Mouse (Mus musculus) neural tube, embryonic 11.5 days (tissue): ENCODE data around the gene Ccdc81. TPM values are rescaled to one million over a fixed set of nuclear protein-coding genes. Genes with fewer than 3 reads are reported as not detected.

ENCODE experiments used
- ATAC-seq: fragments of 200-750 bp; cut with Nextera tagmentation; 2 replicates; pipeline ENCODE4 v1.8.0; 2017; ENCODE audit warnings: moderate number of reproducible peaks, mild to moderate bottlenecking, moderate TSS enrichment, moderate library complexity; ENCODE audit not compliant: insufficient read depth, low FRiP score, low TSS enrichment
- DNase-seq: peaks from one replicate; pipeline ENCODE4 v3.0.0-alpha.2; 2015; ENCODE audit warnings: low spot score
- H3K27ac ChIP-seq: fragments of 300-500 bp; sonication (generic); 2 replicates; pipeline ENCODE4 v1.5.1; 2014; ENCODE audit warnings: low read depth, mild to moderate bottlenecking, low read length
- H3K27me3 ChIP-seq: fragments of 300-500 bp; sonication (generic); 2 replicates; pipeline ENCODE4 v1.6.1; 2014; ENCODE audit warnings: mild to moderate bottlenecking, low read length, mixed read lengths; ENCODE audit not compliant: control insufficient read depth, insufficient read depth
- H3K36me3 ChIP-seq: fragments of 300-500 bp; sonication (generic); 2 replicates; pipeline ENCODE4 v1.6.1; 2014; ENCODE audit warnings: mild to moderate bottlenecking, low read length, moderate library complexity, mixed read lengths; ENCODE audit not compliant: control insufficient read depth, insufficient read depth
- H3K4me1 ChIP-seq: fragments of 300-500 bp; sonication (generic); 2 replicates; pipeline ENCODE4 v1.6.1; 2014; ENCODE audit warnings: low read length, mixed read lengths; ENCODE audit not compliant: control insufficient read depth, insufficient read depth
- H3K4me2 ChIP-seq: fragments of 300-500 bp; sonication (generic); 2 replicates; pipeline ENCODE4 v1.6.1; 2014; ENCODE audit warnings: low read depth, mild to moderate bottlenecking, moderate library complexity
- H3K4me3 ChIP-seq: fragments of 300-500 bp; sonication (generic); 2 replicates; pipeline ENCODE4 v1.5.1; 2014; ENCODE audit warnings: low read depth, low read length
- H3K9ac ChIP-seq: fragments of 300-500 bp; sonication (generic); 2 replicates; pipeline ENCODE4 v1.6.1; 2014; ENCODE audit warnings: mild to moderate bottlenecking, low read length
- H3K9me3 ChIP-seq: fragments of 300-500 bp; sonication (generic); 2 replicates; pipeline ENCODE4 v1.6.1; 2016; ENCODE audit warnings: low read length; ENCODE audit not compliant: control insufficient read depth
- WGBS: fragments of 180-500 bp; shearing (Covaris S2); extraction: QIAGEN DNeasy Blood & Tissue Kit; methylation state at CpG from one replicate; pipeline ENCODE4 v1.1.7; 2014; 5-methylcytosine and 5-hydroxymethylcytosine counted together
- polyA plus RNA-seq: library from polyadenylated mRNA; unstranded; fragments of >200 nt; fragmentation: Nextera tagmentation; extraction: Ambion mirVana; gene quantifications from 2 replicates; pipeline ENCODE4 v1.2.1, GENCODE M21; 2014

The Ccdc81 gene
- polyA plus RNA-seq, 1 experiment from 2014 or later: not detected

DNA sequence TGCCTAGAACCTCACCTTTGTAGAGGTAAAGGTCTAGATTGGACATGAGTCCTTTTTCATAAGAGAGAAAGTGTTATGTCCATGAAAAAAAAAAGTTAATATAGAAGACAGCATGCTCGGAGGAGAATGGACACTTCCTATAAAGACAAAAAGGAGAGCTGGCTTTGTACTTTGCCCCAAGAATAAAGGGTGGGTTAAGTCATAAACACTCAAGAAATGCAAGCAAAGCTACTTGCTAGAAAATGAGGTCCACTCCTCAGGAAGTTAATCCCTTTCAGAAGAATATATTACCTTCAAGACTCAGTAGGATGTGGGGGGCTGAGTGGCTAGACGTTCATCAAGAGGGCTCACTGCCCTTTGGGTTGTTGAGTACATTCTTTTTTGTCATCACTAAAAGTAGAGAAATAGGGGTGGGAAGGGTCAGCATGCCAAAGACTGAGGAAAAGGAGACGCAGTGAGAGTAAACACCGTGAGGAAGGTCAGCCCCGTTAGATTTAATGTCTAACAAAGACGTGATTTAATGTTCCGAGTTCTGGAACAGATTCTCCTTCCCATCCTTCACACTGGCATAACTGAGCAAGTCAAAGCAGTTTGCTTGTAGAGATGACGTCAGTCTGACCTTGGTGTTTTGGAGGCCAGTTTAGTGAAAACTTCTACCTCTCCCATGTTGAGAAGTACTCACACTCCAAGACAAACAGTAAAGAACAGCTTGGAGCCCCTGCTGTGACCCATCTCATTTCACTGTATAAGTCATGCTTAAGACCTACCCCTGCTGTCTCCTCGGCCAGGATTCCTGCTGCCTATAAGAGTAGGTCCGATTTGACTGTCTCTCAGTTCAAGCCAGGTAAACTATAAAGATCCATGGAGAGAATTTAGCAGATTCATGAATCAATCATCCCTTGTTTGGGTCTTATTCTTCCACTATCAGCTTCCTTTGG is 51.0 kb downstream of the Ccdc81 start:
- DNase-seq (no peak), ATAC-seq (no peak)
- Histone ChIP-seq H3K27me3 (no peaks in the 10 kb centered on the region), H3K36me3 (no peaks in the 10 kb centered on the region), H3K9me3 (no peaks in the 10 kb centered on the region), H3K9ac (no peak overlapping the region), H3K27ac (no peak overlapping the region), H3K4me3 (no peak overlapping the region), H3K4me1 (no peaks in the 10 kb centered on the region; the same call in 1 of the 2 replicates), H3K4me2 (no peak overlapping the region)
- 60% methylated on average over 10 of the region's 10 CpGs for WGBS

DNA sequence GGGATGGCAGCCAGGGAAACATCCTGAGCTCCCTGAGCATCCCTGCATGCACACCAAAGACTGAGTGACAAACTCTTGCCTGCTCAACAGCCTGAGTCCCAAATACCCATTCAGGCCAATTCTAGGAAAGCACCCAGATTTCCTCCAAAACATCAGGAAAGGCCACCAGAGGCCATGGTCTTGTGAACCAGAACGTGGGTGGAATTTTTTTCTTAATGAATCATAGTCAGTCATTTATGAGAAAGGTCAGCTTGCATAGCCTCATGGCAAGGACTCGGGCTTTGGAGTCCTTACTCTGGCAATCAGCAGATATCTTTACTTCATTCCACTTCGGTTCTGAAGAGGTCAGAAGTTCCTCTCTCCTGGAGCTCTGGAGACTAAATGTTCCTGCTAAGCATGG is 52.9 kb downstream of the Ccdc81 start:
- Histone ChIP-seq H3K9ac (no peak overlapping the region), H3K9me3 (no peaks in the 10 kb centered on the region), H3K4me3 (no peak overlapping the region), H3K4me1 (no peaks in the 10 kb centered on the region), H3K36me3 (no peaks in the 10 kb centered on the region), H3K27me3 (no peaks in the 10 kb centered on the region), H3K4me2 (no peak overlapping the region), H3K27ac (no peak overlapping the region)
- no peak for DNase-seq
- no peak for ATAC-seq
- WGBS: 78% methylated on average over 3 of the region's 3 CpGs

DNA sequence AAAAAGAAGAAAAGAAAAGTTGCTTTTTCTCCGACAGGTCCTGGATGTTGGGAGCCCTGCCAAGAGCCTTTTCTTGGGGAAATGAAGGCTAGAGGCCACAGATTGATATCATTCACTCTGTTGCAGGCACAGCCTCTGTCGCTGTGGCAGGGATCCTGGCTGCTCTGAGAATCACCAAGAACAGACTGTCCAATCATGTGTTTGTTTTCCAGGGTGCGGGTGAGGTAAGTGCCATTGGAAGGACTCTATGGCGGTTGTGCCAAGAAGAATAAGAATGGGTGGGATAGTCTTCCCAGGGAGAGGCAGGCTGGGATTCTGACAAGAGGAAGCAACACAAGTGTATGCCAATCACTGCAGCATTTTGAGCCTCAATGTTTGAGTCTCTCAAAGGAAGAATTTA is 57.8 kb downstream of the Ccdc81 start:
- no peaks in the 10 kb centered on the region for H3K9me3 ChIP-seq
- H3K36me3 ChIP-seq: no peaks in the 10 kb centered on the region
- DNase-seq (no peak), ATAC-seq (no peak)
- H3K27ac ChIP-seq: no peak overlapping the region
- H3K4me1 ChIP-seq: no peaks in the 10 kb centered on the region
- H3K4me2 ChIP-seq: no peak overlapping the region
- no peak overlapping the region for H3K9ac ChIP-seq
- H3K4me3 ChIP-seq: no peak overlapping the region
- WGBS: 82% methylated on average over 4 of the region's 4 CpGs
- no peaks in the 10 kb centered on the region for H3K27me3 ChIP-seq

DNA sequence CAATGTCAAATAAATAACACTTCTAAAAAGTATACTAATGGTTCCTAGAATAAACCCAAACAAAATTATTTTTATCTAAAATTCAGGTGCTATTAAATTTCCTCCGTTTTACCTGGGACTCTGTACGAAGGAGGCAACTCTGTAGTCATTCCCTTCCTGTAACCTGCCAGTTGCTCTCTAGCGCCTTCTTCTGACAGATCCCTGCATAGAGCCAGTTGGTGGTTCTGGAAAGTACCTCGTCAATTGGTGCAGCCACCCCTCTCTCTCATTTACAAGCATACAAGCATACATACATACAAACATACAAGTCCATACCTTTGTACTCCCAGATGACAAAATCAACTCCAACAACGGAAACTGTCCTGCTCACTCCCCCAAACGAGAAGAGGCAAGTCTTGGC is 59.9 kb downstream of the Ccdc81 start:
- no peak overlapping the region for H3K27ac ChIP-seq
- peak; percentile 37 for DNase-seq
- H3K36me3 ChIP-seq: no peaks in the 10 kb centered on the region
- no peak for ATAC-seq
- 34% methylated on average over 6 of the region's 6 CpGs for WGBS
- no peak overlapping the region for H3K4me2 ChIP-seq
- no peaks in the 10 kb centered on the region for H3K27me3 ChIP-seq
- H3K4me1 ChIP-seq: no peaks in the 10 kb centered on the region
- H3K4me3 ChIP-seq: no peak overlapping the region
- no peak overlapping the region for H3K9ac ChIP-seq
- no peaks in the 10 kb centered on the region for H3K9me3 ChIP-seq

DNA sequence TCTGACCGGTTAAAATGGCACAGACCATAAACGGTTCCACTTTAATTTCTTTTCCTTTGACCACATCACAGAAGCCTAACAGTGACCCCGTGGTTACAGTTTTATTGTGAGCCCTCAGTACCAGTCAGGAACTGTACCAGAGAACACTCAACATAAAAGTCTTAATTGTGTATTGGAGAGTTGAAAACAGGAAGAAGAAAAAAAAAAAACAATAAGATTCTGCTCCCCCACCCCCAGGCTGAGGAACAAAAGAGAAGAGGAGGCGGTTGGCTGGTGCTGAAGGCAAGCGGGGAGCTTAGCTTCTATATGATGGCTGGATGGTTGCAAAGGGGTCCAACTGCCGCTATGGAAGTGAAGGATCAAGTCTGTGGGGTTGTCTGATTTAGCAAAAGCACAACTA is 60.3 kb downstream of the Ccdc81 start:
- H3K27ac ChIP-seq: no peak overlapping the region
- H3K9me3 ChIP-seq: no peaks in the 10 kb centered on the region
- no peak overlapping the region for H3K4me3 ChIP-seq
- H3K9ac ChIP-seq: no peak overlapping the region
- no peak overlapping the region for H3K4me2 ChIP-seq
- ATAC-seq (no peak), DNase-seq (no peak)
- no peaks in the 10 kb centered on the region for H3K4me1 ChIP-seq
- 66% methylated on average over 6 of the region's 6 CpGs for WGBS
- no peaks in the 10 kb centered on the region for H3K27me3 ChIP-seq
- H3K36me3 ChIP-seq: no peaks in the 10 kb centered on the region

DNA sequence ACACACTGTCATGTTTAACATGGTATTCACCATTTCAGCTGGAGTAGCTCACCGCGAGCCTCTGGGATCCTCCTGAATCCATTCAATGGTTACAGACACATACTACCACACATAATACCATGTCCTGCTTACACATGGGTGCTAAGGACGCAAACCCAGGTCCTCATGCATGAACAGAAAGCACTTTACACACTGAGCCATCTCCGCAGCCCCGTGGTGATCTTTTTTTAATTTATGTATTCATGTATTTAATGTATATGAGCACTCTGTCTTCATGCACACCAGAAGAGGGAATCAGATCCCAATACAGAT is 61.1 kb downstream of the Ccdc81 start:
- 95% methylated on average over 5 of the region's 5 CpGs for WGBS
- Histone ChIP-seq H3K4me1 (no peaks in the 10 kb centered on the region), H3K4me2 (no peak overlapping the region), H3K27me3 (no peaks in the 10 kb centered on the region), H3K9me3 (no peaks in the 10 kb centered on the region), H3K27ac (no peak overlapping the region), H3K36me3 (no peaks in the 10 kb centered on the region), H3K4me3 (no peak overlapping the region), H3K9ac (no peak overlapping the region)
- ATAC-seq (peak; percentile 8; the same call in 1 of the 2 replicates), DNase-seq (no peak)

DNA sequence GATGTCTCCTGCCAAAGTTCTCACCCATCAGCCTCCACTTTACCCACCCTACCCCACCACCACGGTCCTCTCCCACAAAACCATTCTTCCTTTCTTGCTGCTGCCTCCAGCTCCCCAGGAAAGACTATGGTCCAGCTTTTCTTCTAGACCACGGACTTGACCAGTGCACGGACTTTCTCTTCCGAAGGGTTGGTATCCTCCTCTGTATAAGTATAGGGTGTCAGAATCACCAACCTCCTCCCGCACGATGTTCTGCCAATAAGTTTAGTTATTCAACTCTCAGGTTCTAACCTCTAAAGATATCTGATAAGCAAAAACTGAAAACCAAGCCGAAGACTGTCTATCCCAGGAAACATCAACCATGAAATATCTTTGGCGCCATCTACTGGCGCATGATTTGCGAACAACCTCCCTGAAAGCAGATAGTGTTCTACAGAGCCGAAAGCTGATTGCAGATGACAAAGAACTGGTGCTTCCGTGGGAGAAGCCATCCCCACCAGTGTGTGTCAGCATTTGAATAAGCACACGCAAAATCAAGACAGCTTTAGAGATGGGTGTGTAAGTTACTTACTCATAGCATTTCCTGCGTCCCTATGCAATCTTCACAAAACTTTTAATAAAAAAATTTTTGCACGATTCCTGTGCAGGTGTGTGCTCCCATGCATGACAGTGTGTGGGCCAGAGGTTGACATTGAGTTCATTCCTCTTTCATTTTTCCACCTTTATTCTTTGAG is 61.6 kb downstream of the Ccdc81 start:
- 41% methylated on average over 15 of the region's 15 CpGs for WGBS
- ATAC-seq: peak; percentile 68

DNA sequence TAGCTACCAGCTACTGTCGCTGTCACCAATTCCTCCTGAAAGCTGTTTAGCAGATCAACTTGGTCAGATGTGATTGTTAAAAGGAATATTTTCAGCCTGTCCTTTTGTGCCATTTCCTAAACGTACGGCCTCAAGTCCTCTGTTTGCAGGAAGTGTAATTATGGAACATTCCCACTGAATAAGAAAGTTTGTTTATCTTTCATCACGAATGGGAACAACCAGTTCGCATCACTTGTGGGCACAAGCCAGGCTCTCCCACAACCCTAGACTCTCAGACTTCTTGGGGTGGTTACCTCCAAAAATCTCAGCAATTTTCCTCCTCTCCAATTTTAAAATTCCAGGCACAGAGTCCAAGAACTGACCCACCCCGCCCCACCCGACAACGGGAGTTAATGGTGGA is 63.7 kb downstream of the Ccdc81 start:
- no peaks in the 10 kb centered on the region for H3K27me3 ChIP-seq
- H3K27ac ChIP-seq: no peak overlapping the region
- WGBS: 87% methylated on average over 8 of the region's 8 CpGs
- ATAC-seq (no peak), DNase-seq (no peak)
- H3K9me3 ChIP-seq: no peaks in the 10 kb centered on the region
- H3K36me3 ChIP-seq: no peaks in the 10 kb centered on the region
- no peak overlapping the region for H3K4me2 ChIP-seq
- no peak overlapping the region for H3K4me3 ChIP-seq
- H3K4me1 ChIP-seq: no peaks in the 10 kb centered on the region
- no peak overlapping the region for H3K9ac ChIP-seq

More for the DNA sequence above, 61.6 kb downstream of the Ccdc81 start:
- no peaks in the 10 kb centered on the region for H3K36me3 ChIP-seq
- no peaks in the 10 kb centered on the region for H3K27me3 ChIP-seq
- H3K4me2 ChIP-seq: no peak overlapping the region
- H3K27ac ChIP-seq: no peak overlapping the region
- no peaks in the 10 kb centered on the region for H3K4me1 ChIP-seq
- peak; percentile 85 for DNase-seq
- no peak overlapping the region for H3K4me3 ChIP-seq
- H3K9ac ChIP-seq: no peak overlapping the region
- no peaks in the 10 kb centered on the region for H3K9me3 ChIP-seq

DNA sequence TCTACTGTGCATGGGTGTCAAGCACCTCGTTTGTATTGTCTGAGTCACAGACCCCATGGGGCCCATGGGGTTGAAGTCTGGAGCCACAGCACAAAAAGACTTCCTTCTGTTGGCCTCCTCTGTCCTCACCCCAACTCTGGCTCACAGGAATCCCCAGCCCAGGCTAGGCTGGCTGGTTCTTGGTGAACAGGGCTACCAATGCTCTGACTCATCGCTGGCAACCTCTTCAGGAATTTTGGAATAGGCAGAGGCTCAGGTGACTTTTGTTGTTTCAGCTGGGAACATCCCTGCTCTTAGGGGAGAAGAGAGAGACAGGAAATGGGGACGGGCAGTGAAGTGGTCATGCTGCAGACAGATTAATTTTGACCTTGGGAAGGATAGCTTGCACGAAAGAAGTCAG is 65.6 kb downstream of the Ccdc81 start:
- Histone ChIP-seq H3K27ac (no peak overlapping the region), H3K4me2 (no peak overlapping the region), H3K27me3 (no peaks in the 10 kb centered on the region), H3K4me3 (no peak overlapping the region), H3K36me3 (no peaks in the 10 kb centered on the region), H3K9me3 (no peaks in the 10 kb centered on the region), H3K4me1 (no peaks in the 10 kb centered on the region), H3K9ac (no peak overlapping the region)
- DNase-seq (no peak), ATAC-seq (no peak)
- WGBS: 55% methylated on average over 4 of the region's 4 CpGs
